Mouse (Mus musculus) forebrain, embryonic 16.5 days (tissue): ENCODE measurements at regions not wholly inside any gene's neighbourhood (a gene's known extent, or its start where the extent isn't known, plus 50 kb on each side); places are given as distances from the start of the nearest gene placed in this dataset.

Source experiments
- ATAC-seq: fragments of 200-750 bp; cut with Nextera tagmentation; 2 replicates; pipeline ENCODE4 v1.8.0; 2017; ENCODE audit warnings: mild to moderate bottlenecking, moderate library complexity
- H3K27ac ChIP-seq: fragments of 300-500 bp; sonication (generic); 2 replicates; pipeline ENCODE4 v1.5.1; 2014; ENCODE audit warnings: low read length, control low read depth
- H3K27me3 ChIP-seq: fragments of 300-500 bp; sonication (generic); replicated peaks from 2 replicates; pipeline ENCODE4 v1.6.1; 2014; ENCODE audit warnings: low read length; ENCODE audit not compliant: control insufficient read depth, insufficient read depth
- H3K36me3 ChIP-seq: fragments of 300-500 bp; sonication (generic); 2 replicates; pipeline ENCODE4 v1.6.1; 2014; ENCODE audit not compliant: control insufficient read depth, insufficient read depth
- H3K4me1 ChIP-seq: fragments of 300-500 bp; sonication (generic); replicated peaks from 2 replicates; pipeline ENCODE4 v1.6.1; 2014; ENCODE audit warnings: low read length; ENCODE audit not compliant: control insufficient read depth, insufficient read depth
- H3K4me2 ChIP-seq: fragments of 300-500 bp; sonication (generic); 2 replicates; pipeline ENCODE4 v1.6.1; 2014; ENCODE audit warnings: mild to moderate bottlenecking, low read length, control low read depth
- H3K4me3 ChIP-seq: fragments of 300-500 bp; sonication (generic); replicated peaks from 2 replicates; pipeline ENCODE4 v1.5.1; 2014; ENCODE audit warnings: mild to moderate bottlenecking, low read length, control low read depth
- H3K9ac ChIP-seq: fragments of 300-500 bp; sonication (generic); replicated peaks from 2 replicates; pipeline ENCODE4 v1.6.1; 2014; ENCODE audit warnings: low read depth, low read length, control low read depth
- H3K9me3 ChIP-seq: fragments of 300-500 bp; sonication (generic); 2 replicates; pipeline ENCODE4 v1.6.1; 2016; ENCODE audit warnings: low read length; ENCODE audit not compliant: control insufficient read depth
- WGBS: fragments of 180-500 bp; shearing (Covaris S2); extraction: QIAGEN DNeasy Blood & Tissue Kit; methylation state at CpG from one replicate; pipeline ENCODE4 v1.1.7; 2014; 5-methylcytosine and 5-hydroxymethylcytosine counted together

- ATAC-seq = no peak
- no peaks in the 10 kb centered on the region for H3K27me3 ChIP-seq
- H3K9ac ChIP-seq = no peak overlapping the region
- H3K4me1 ChIP-seq = no peaks in the 10 kb centered on the region
- no peak overlapping the region for H3K4me3 ChIP-seq
- WGBS = 84% methylated on average over 3 of the region's 3 CpGs
- H3K9me3 ChIP-seq = no peaks in the 10 kb centered on the region
- H3K27ac ChIP-seq = no peak overlapping the region
- H3K4me2 ChIP-seq = no peak overlapping the region
- H3K36me3 ChIP-seq = no peaks in the 10 kb centered on the region
These were observed 111.2 kb upstream of the Zfp648 start for GRCm38 (mm10) chr1:154089815-154090214.

- Histone ChIP-seq H3K27me3 (no peaks in the 10 kb centered on the region), H3K4me1 (no peaks in the 10 kb centered on the region), H3K9me3 (no peaks in the 10 kb centered on the region), H3K4me2 (no peak overlapping the region), H3K27ac (no peak overlapping the region), H3K36me3 (no peaks in the 10 kb centered on the region), H3K4me3 (no peak overlapping the region), H3K9ac (no peak overlapping the region)
- ATAC-seq = no peak
- whole genome bisulfite sequencing = 62% methylated on average over 7 of the region's 7 CpGs
These were observed 110.2 kb upstream of the Zfp648 start for GRCm38 (mm10) chr1:154090521-154091490.

- no peaks in the 10 kb centered on the region for H3K36me3 ChIP-seq
- H3K4me3 ChIP-seq = no peak overlapping the region
- no peak overlapping the region for H3K4me2 ChIP-seq
- H3K27ac ChIP-seq = no peak overlapping the region
- H3K9ac ChIP-seq = no peak overlapping the region
- no peaks in the 10 kb centered on the region for H3K4me1 ChIP-seq
- no peaks in the 10 kb centered on the region for H3K9me3 ChIP-seq
- no peaks in the 10 kb centered on the region for H3K27me3 ChIP-seq
- ATAC-seq = no peak
- 88% methylated on average over 4 of the region's 4 CpGs for whole genome bisulfite sequencing
These were observed 107.4 kb upstream of the Zfp648 start for GRCm38 (mm10) chr1:154093549-154093948.

- WGBS = 80% methylated on average over 5 of the region's 5 CpGs
- no peaks in the 10 kb centered on the region for H3K9me3 ChIP-seq
- no peak overlapping the region for H3K4me3 ChIP-seq
- H3K27me3 ChIP-seq = no peaks in the 10 kb centered on the region
- no peaks in the 10 kb centered on the region for H3K4me1 ChIP-seq
- H3K36me3 ChIP-seq = no peaks in the 10 kb centered on the region
- H3K9ac ChIP-seq = no peak overlapping the region
- H3K4me2 ChIP-seq = no peak overlapping the region
- H3K27ac ChIP-seq = no peak overlapping the region
- no peak for ATAC-seq
These were observed 106.6 kb upstream of the Zfp648 start for GRCm38 (mm10) chr1:154094357-154094756.

- Histone ChIP-seq H3K4me3 (no peak overlapping the region), H3K27me3 (no peaks in the 10 kb centered on the region), H3K4me1 (no peaks in the 10 kb centered on the region), H3K9ac (no peak overlapping the region), H3K4me2 (no peak overlapping the region), H3K36me3 (no peaks in the 10 kb centered on the region), H3K27ac (no peak overlapping the region), H3K9me3 (no peaks in the 10 kb centered on the region)
- no peak for ATAC-seq
- WGBS = 84% methylated on average over 7 of the region's 7 CpGs
These were observed 104.9 kb upstream of the Zfp648 start for GRCm38 (mm10) chr1:154096113-154096512.

- Histone ChIP-seq H3K9me3 (no peaks in the 10 kb centered on the region), H3K4me1 (no peaks in the 10 kb centered on the region), H3K27ac (no peak overlapping the region), H3K4me2 (no peak overlapping the region), H3K27me3 (no peaks in the 10 kb centered on the region), H3K36me3 (no peaks in the 10 kb centered on the region), H3K4me3 (no peak overlapping the region), H3K9ac (no peak overlapping the region)
- no peak for ATAC-seq
- 95% methylated on average over 2 of the region's 2 CpGs for WGBS
These were observed 104.1 kb upstream of the Zfp648 start for GRCm38 (mm10) chr1:154096911-154097310.

GRCm38 (mm10) chr1:154097656-154098055 is 103.3 kb upstream of the Zfp648 start:
- WGBS = 77% methylated on average over 6 of the region's 6 CpGs
- H3K4me1 ChIP-seq = peaks cover under 1% of the 10 kb centered on the region; the same call in 1 of the 2 replicates

GRCm38 (mm10) chr1:154100556-154100955 is 100.4 kb upstream of the Zfp648 start:
- no peak overlapping the region for H3K27ac ChIP-seq
- H3K4me3 ChIP-seq = no peak overlapping the region
- H3K9ac ChIP-seq = no peak overlapping the region
- WGBS = 91% methylated on average over 3 of the region's 3 CpGs
- no peaks in the 10 kb centered on the region for H3K9me3 ChIP-seq
- H3K4me2 ChIP-seq = no peak overlapping the region
- H3K27me3 ChIP-seq = no peaks in the 10 kb centered on the region
- peaks cover 8% of the 10 kb centered on the region for H3K4me1 ChIP-seq
- ATAC-seq = no peak
- no peaks in the 10 kb centered on the region for H3K36me3 ChIP-seq

More at GRCm38 (mm10) chr1:154097656-154098055, 103.3 kb upstream of the Zfp648 start:
- ATAC-seq = no peak
- Histone ChIP-seq H3K9ac (no peak overlapping the region), H3K27me3 (no peaks in the 10 kb centered on the region), H3K27ac (no peak overlapping the region), H3K4me3 (no peak overlapping the region), H3K9me3 (no peaks in the 10 kb centered on the region), H3K4me2 (no peak overlapping the region), H3K36me3 (no peaks in the 10 kb centered on the region)

GRCm38 (mm10) chr1:154101433-154101832 is 99.6 kb upstream of the Zfp648 start:
- H3K36me3 ChIP-seq = no peaks in the 10 kb centered on the region
- no peak overlapping the region for H3K27ac ChIP-seq
- peaks cover 8% of the 10 kb centered on the region for H3K4me1 ChIP-seq
- H3K9ac ChIP-seq = no peak overlapping the region
- H3K4me2 ChIP-seq = no peak overlapping the region
- H3K27me3 ChIP-seq = no peaks in the 10 kb centered on the region
- WGBS = 81% methylated on average over 1 of the region's 1 CpGs
- H3K9me3 ChIP-seq = no peaks in the 10 kb centered on the region
- no peak for ATAC-seq
- H3K4me3 ChIP-seq = no peak overlapping the region
